Mouse (Mus musculus) cerebellum, adult 2 months (tissue): Measurements from ENCODE around the gene Nip7.

ENCODE experiments used
- CTCF ChIP-seq: fragments of 200-500 bp; IDR thresholded peaks from 2 replicates; pipeline ENCODE4 v1.5.1; 2011; ENCODE audit warnings: low read depth, mild to moderate bottlenecking, control low read depth, low read length, moderate library complexity, borderline replicate concordance; ENCODE audit not compliant: insufficient read depth
- POLR2A ChIP-seq: fragments of 200-500 bp; IDR thresholded peaks from 2 replicates; pipeline ENCODE4 v1.6.1; 2011; ENCODE audit warnings: low read length, control low read depth, borderline replicate concordance; ENCODE audit not compliant: insufficient read depth

DNA sequence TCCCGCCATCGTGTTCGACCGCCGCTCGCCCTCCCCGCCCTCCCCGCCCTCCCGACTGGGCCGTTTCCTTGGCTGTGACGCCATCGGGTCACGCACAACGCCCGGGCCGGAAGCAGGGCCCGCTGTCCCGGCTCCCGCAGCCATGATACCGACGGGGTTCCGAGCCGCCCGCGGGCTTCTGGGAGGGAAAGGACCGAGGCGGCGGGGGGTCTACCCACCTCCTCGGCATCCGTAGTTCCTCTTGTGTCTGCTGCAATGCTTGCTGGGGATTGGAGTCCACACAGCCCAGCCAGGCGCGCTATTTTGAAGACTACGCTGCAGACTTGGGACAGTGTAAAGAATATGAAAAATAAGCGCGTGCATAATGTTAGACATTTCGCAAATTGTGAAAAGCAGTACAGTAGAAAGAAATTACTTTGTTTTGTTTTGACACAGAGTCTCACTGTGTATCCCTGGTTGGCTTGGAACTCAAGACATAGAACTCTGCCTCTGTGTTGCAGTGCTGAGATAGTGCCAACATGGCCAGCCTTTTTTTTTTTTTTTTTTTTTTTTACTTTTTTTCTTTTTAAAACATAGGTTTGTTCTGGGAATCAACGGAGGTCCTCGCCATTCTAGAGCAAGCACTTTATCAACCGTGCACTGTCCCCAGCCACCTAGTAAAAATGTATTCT, 39.8 kb downstream of the Nip7 start, which contains the start of gene Terf2:
- no peak for TF ChIP-seq CTCF
- TF ChIP-seq POLR2A, result 0 out of 2 replicates have a peak, but pooled peaks have one; percentile 35
